8 mouse cellular contexts compared by ENCODE assay signal in genomic region chr5:35893093-35893804, GRCm38 (mm10). TPM values are rescaled to one million over a fixed set of nuclear protein-coding genes. Genes with fewer than 3 reads are reported as not detected.
DNase-seq lines count a peak whose midpoint lies in the region; ATAC-seq lines count a peak whose summit lies in the region.

Gene Afap1 (plus strand): TSS chr5:35893319.

- no peaks in the 10 kb centered on the region for H3K36me3 ChIP-seq in hindbrain, embryonic 15.5 days

- H3K9me3 ChIP-seq in hindbrain, embryonic 15.5 days, result no peaks in the 10 kb centered on the region

- peak within 1 kb of the TSS; percentile 83 for H3K4me2 ChIP-seq in hindbrain, embryonic 15.5 days

- DNase-seq in ZHBTc4 (ENCODE audit: low read depth, low spot score), result peak; percentile 99
- DNase-seq in cerebellum, postnatal 4 days (ENCODE audit: low spot score in 2 of 2), result peak; percentile 96 to 100
- DNase-seq in gastrocnemius, adult 18-20 months (ENCODE audit: low spot score), result peak; percentile 99
- DNase-seq in layer of hippocampus, postnatal 36 days, result peak; percentile 98 to 99
- DNase-seq in lung, postnatal 25 days (ENCODE audit: low spot score), result peak; percentile 99
- peak; percentile 92 for DNase-seq in retina, adult 2 months (ENCODE audit: low read depth, low spot score)
- peak; percentile 100 for DNase-seq in thymus, postnatal 25 days

- H3K27ac ChIP-seq in hindbrain, embryonic 15.5 days (replicated peaks), result peak within 1 kb of the TSS; percentile 84

- no peaks in the 10 kb centered on the region for H3K27me3 ChIP-seq in hindbrain, embryonic 15.5 days

- peak within 1 kb of the TSS; percentile 88 for H3K4me3 ChIP-seq in hindbrain, embryonic 15.5 days

- peaks cover 45% of the 10 kb centered on the region for H3K4me1 ChIP-seq in hindbrain, embryonic 15.5 days (replicated peaks)

- ATAC-seq in hindbrain, embryonic 15.5 days (ENCODE audit: low FRiP score, low read depth), result peak; percentile 95

- H3K9ac ChIP-seq in hindbrain, embryonic 15.5 days, result peak within 1 kb of the TSS; percentile 93

- WGBS in hindbrain, embryonic 15.5 days, result under 1% methylated on average over 49 of the region's 49 CpGs

RNA-seq across cellular contexts. Expression of gene Afap1, which starts in this region (rescaled TPM):
- 1 to 10 TPM; 5.8 to 7.8 TPM for total RNA-seq in gastrocnemius, adult 18-20 months (2021)
- 67.5 and 73.2 TPM in 2 replicates for polyA plus RNA-seq in hindbrain, embryonic 15.5 days (2015; fragmentation: Nextera tagmentation; extraction: Ambion mirVana)
- total RNA-seq in layer of hippocampus, postnatal 36 days (2021), result 10 to 100 TPM; 29.1 to 30.0 TPM

Comparison
In these comparisons a context has a peak if more than half of its experiments do, and no peak if none do; other contexts are left out.
1. Peak in every context shown above with its lines: DNase-seq, ATAC-seq, H3K4me3 ChIP-seq and H3K27ac ChIP-seq.